Mouse (Mus musculus): ENCODE results near the gene Maml2.

- no peak for TF ChIP-seq CTCF (IDR thresholded peaks at IDR 0.05; ENCODE audit: low read depth)
- TF ChIP-seq EP300 (optimal IDR thresholded peaks at IDR 0.05) = no peak
Measured at GRCm38 (mm10) chr9:13467745-13468144, 170.0 kb downstream of the Maml2 start.

Measured in stomach, postnatal 0 days (tissue).